Mouse (Mus musculus) left cerebral cortex, postnatal 10 days (tissue): Measurements from ENCODE around the gene Apol9b. TPM values are rescaled to one million over a fixed set of nuclear protein-coding genes. Genes with fewer than 3 reads are reported as not detected.

Source experiments
- DNase-seq, 2 experiments: peaks; one replicate each; pipeline ENCODE4 v3.0.0; 2021 to 2022; ENCODE audit warnings: low spot score in 2 of 2, mixed read lengths in 1 of 2; ENCODE audit errors: extremely low spot score in 1 of 2
- intact Hi-C: fragments of 180-260 bp; cut with DNase I; formaldehyde crosslinking; loops from one replicate; pipeline ENCODE4 v1.15.1; 2025
- total RNA-seq, 2 experiments: library from RNA; stranded (reverse); gene quantifications; 2 replicates each; pipeline ENCODE4 v1.2.3; 2021

The Apol9b gene
- total RNA-seq, 2 experiments from 2014 or later: 0.30 TPM; not detected in 1

DNA sequence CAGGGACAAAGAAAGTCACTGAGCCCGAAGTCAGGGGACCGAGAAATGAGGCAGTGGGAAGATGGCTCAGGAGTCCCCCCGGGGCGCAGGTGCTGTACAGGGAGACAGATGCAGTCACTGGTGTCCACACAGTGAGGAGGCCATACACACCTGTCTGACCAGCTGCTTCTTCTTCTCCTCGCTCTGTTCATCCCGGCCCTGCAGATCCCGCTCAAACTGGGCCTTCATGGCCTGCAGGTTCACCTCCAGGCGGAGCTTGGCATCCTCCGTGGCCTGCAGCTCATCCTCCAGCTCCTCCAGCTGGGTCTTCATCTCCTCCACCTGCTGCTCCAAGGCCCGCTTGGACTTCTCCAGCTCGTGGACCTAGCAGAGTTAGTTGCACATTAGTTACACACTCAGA lies 38.1 kb downstream of the Apol9b start:
- intact Hi-C loops: no loop called here
- no peak for DNase-seq

- DNase-seq: no peak
- intact Hi-C loops: no loop called here
Measured at GRCm38 (mm10) chr15:77770341-77770740, 41.5 kb downstream of the Apol9b start.

DNA sequence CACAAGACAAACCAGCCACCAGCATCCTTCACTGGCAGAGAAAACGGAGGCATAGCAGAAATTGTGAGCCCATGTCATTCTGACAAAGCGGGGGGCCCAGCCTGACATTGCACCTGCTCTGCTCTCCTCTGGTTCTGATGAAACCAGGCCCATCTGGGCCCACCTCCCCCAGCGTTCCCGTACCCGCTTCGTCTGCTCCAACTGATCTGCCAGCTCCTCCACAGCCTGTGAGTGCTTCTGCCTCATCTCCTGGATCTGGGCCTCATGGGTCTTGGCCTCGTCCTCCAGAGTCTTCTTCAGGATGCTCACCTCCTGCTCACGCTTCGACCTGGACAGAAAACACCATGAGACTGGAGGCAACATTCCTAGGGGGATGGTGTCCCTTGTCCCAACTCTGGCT lies 42.1 kb downstream of the Apol9b start:
- intact Hi-C loops: no loop called here
- DNase-seq: no peak

DNA sequence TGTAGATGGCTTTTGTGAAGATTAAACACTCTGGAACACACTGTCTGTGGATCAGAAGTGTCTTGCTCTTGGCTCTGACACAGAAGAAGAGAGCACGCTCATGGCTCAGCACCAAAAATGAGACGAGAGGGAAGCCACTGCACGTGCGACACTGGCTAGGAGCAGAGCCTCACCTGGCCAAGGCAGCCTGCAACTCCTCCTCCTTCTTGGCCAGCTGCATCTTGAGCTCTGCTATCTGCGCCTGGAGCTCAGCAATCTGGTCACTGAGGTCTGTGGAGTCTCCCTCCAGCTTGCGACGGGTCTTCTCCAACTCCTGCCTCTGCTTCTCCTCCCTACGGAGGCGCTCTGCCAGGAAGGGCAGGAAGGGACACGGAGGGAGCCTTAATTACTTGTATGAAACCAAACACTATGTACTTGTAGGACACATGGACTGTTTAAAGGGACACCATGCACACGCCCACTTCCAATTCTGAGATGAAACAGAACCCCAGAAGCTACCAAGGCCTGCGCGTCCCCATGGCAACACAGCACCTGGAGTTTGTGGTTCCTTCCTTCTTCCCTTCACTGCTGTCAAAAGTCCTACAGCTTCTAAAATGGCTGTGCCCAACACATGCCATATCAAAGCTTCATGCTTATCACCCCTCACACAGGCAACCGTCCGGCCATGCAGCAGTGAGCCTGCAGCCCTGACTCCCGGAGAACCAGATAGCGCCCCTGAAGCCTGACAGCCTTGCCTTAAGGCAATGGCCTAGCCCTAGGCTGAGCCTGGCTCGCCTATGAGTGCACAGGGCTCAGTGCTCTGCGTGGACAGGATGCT lies 44.5 kb downstream of the Apol9b start:
- DNase-seq: no peak
- intact Hi-C loops: no loop called here

DNA sequence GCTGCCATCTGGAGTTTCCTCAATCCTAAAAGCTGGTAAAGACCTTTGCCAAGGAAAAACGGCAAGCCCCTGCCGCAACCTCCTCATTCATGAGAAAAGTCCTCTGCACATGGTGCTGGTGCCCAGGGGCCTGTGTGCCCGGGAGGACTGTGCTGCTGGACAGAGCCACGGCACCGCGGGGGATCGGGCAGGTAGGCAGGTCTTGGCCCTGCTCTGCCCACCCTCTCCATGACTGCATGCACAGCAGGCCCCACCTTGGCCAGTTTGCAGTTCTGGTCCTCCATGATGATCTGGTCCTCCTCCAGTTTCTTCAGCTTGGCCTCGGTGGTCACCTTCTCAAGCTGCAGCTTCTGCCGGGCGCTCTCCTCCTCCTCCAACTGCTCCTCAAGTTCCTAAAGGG lies 45.5 kb downstream of the Apol9b start:
- intact Hi-C loops: no loop called here
- DNase-seq: no peak

DNA sequence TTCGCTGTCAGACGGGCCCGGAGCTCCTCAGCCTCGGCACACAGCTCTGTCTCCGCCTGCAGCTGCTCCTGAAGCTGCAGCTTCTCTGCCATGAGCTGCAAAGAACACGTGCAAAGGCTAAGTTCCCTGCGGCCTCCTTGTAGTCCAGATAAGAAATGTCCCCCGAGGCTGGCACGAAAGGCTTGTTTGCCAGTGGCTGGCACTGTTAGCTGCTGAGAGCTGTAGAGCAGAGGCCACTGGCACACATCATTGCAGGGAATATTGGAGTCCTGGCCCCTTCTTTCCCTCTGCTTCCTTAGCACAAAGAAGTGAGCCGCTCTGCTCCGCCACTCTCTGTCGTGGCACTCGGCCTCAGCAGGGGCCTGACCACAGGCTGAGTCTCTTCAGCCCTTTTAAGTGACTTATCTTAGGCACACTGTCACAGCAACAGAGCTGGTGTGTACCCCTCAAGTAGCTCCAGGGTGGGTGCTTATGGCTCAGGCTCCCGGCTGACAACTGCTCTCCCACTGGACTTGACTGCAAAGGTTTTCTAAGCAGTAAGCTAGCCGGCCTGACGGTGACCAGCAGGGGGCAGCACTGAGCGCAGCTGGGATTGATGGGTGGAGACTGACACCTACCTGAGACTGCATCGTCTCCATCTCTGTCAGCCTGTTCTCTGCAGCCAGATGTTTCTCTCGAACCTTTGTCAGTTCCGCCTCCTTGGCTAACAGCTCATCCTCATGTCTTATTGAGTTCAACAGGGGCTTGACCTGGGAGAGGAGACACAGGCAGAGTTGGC lies 46.5 kb downstream of the Apol9b start:
- DNase-seq: peak; percentile 45 to 80
- intact Hi-C loops: loop anchor here (1.0 to 5.0 kb wide), 2 partner anchors 67 to 142 kb away; partner anchors contain the start of gene Myh9

DNA sequence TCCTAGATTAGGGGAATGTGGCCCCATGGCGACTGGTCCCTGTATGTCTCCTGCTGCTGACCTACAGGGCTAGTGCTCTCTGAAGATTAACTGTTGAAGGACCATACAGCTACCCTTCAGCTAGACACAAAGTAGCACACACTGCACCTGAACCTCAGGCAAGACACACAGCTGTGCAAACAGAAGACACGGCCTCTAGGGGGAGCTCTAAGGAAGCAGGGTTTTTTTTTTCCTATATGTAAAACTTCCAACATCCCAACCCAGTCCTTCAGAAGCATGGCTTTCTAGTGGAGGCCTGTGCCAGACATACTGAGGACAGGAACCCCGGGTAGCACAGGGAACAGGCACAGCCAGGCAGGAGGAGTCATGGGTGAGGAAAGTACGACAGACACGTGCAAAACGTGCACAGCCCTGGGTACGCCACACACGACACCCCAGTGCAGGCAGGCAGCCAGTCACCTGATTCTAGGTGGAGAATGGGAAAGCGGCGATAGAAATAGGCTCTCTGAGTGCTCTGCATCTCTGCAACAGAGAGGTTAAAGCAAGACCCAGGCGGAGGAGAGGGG lies 53.7 kb downstream of the Apol9b start:
- no peak for DNase-seq

GRCm38 (mm10) chr15:77784039-77784824 lies 55.4 kb downstream of the Apol9b start:
- intact Hi-C loops: no loop called here
- peak; percentile 56 to 61 for DNase-seq

More for the DNA sequence above, 53.7 kb downstream of the Apol9b start:
- intact Hi-C loops: no loop called here

DNA sequence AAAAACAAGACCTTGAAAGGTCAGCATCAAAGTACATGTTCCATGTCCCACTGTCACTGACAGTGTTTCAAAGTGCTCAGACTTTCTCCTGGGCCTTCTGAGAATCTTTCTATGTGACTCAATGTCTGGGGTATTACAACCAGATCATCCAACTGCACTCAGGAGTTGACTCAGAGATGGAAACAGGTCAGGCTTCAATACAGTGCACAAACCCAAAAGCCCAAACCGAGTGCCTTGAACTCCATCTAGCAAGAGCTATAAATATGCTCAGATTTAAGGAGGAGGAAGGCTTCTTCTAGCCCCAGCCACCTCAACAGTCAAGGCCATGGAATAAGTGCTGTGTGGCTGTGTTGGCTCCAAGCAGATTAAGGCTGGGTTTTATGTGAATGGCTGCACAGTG lies 57.0 kb downstream of the Apol9b start:
- intact Hi-C loops: no loop called here
- DNase-seq: no peak

Other genes starting within 250 kb of the Apol9b start
- gene Apol11a, start 220.8 kb upstream of the Apol9b start, total RNA-seq: not detected
- not detected for gene Apol7c, start 195.7 kb upstream of the Apol9b start, total RNA-seq
- gene 1700025B11Rik, start 167.1 kb upstream of the Apol9b start, total RNA-seq: not detected
- gene Apol10b, start 132.9 kb upstream of the Apol9b start, total RNA-seq: not detected
- not detected for gene Gm36245, start 129.8 kb upstream of the Apol9b start, total RNA-seq
- not detected for gene Apol11b, start 85.8 kb upstream of the Apol9b start, total RNA-seq
- not detected for gene Apol7e, start 30.2 kb upstream of the Apol9b start, total RNA-seq
- gene Apol8, start 28.0 kb downstream of the Apol9b start, total RNA-seq: 1 to 10 TPM in 1 of 2 experiments, under 1 TPM in 1; 0.97 to 1.2 TPM
- 10 to 100 TPM; 58.2 to 58.8 TPM for gene Myh9, start 113.1 kb downstream of the Apol9b start, total RNA-seq
- 100 to 1,000 TPM; 108 to 115 TPM for gene Txn2, start 200.0 kb downstream of the Apol9b start, total RNA-seq
- gene Foxred2, start 227.7 kb downstream of the Apol9b start, total RNA-seq: 10 to 100 TPM; 13.8 to 14.8 TPM
- gene Eif3d, start 241.8 kb downstream of the Apol9b start, total RNA-seq: 100 to 1,000 TPM; 115 to 116 TPM